Mouse (Mus musculus) midbrain, embryonic 10.5 days (tissue): ENCODE measurements around the gene Vdac2. TPM values are rescaled to one million over a fixed set of nuclear protein-coding genes. Genes with fewer than 3 reads are reported as not detected.

ENCODE experiments used
- DNase-seq: peaks from one replicate; pipeline ENCODE4 v3.0.0-alpha.2; 2017; ENCODE audit warnings: low spot score
- H3K27ac ChIP-seq: fragments of 300-500 bp; sonication (generic); replicated peaks from 2 replicates; pipeline ENCODE4 v1.5.1; 2016; ENCODE audit warnings: mild to moderate bottlenecking
- H3K27me3 ChIP-seq: fragments of 300-500 bp; sonication (generic); 2 replicates; pipeline ENCODE4 v1.6.1; 2016; ENCODE audit warnings: low read depth, mild to moderate bottlenecking; ENCODE audit not compliant: poor library complexity, severe bottlenecking
- H3K36me3 ChIP-seq: fragments of 300-500 bp; sonication (generic); 2 replicates; pipeline ENCODE4 v1.6.1; 2016; ENCODE audit warnings: mild to moderate bottlenecking, moderate library complexity
- H3K4me1 ChIP-seq: fragments of 300-500 bp; sonication (generic); 2 replicates; pipeline ENCODE4 v1.6.1; 2016
- H3K4me3 ChIP-seq: fragments of 300-500 bp; sonication (generic); 2 replicates; pipeline ENCODE4 v1.5.1; 2016; ENCODE audit warnings: mild to moderate bottlenecking, moderate library complexity
- H3K9me3 ChIP-seq: fragments of 300-500 bp; sonication (generic); replicated peaks from 2 replicates; pipeline ENCODE4 v1.6.1; 2016; ENCODE audit warnings: mild to moderate bottlenecking
- WGBS: fragments of 180-500 bp; shearing (Covaris S2); methylation state at CpG from one replicate; pipeline ENCODE4 v1.1.7; 2016; 5-methylcytosine and 5-hydroxymethylcytosine counted together
- polyA plus RNA-seq: library from polyadenylated mRNA; unstranded; fragments of >200 nt; fragmentation: Nextera tagmentation; extraction: Ambion mirVana; gene quantifications from 2 replicates; pipeline ENCODE4 v1.2.1, GENCODE M21; 2016

The Vdac2 gene
- polyA plus RNA-seq, 1 experiment from 2014 or later = 301 TPM

- H3K27ac ChIP-seq = peak overlapping the region; percentile 69
- H3K4me3 ChIP-seq = no peak overlapping the region
- 75% methylated on average over 7 of the region's 7 CpGs for WGBS
- H3K36me3 ChIP-seq = no peaks in the 10 kb centered on the region
- no peaks in the 10 kb centered on the region for H3K27me3 ChIP-seq
- no peak for DNase-seq
- peaks cover 5% of the 10 kb centered on the region; the same call in 1 of the 2 replicates for H3K4me1 ChIP-seq
- no peaks in the 10 kb centered on the region for H3K9me3 ChIP-seq
These were observed 2.2 kb upstream of the Vdac2 start for GRCm38 (mm10) chr14:21822795-21823374.

- DNase-seq = no peak
- 83% methylated on average over 7 of the region's 7 CpGs for WGBS
- Histone ChIP-seq H3K27ac (no peak overlapping the region), H3K4me3 (no peak overlapping the region), H3K36me3 (no peaks in the 10 kb centered on the region), H3K27me3 (no peaks in the 10 kb centered on the region), H3K4me1 (peaks cover 5% of the 10 kb centered on the region; the same call in 1 of the 2 replicates), H3K9me3 (no peaks in the 10 kb centered on the region)
These were observed 1.1 kb upstream of the Vdac2 start for GRCm38 (mm10) chr14:21823897-21824296.

GRCm38 (mm10) chr14:21825786-21826491 lies 901 bp downstream of the Vdac2 start:
- 86% methylated on average over 9 of the region's 9 CpGs for WGBS
- H3K4me1 ChIP-seq = peaks cover 12% of the 10 kb centered on the region
- DNase-seq = no peak

GRCm38 (mm10) chr14:21830876-21831767 lies 6.1 kb downstream of the Vdac2 start:
- peaks cover 28% of the 10 kb centered on the region for H3K4me1 ChIP-seq
- WGBS = under 1% methylated on average over 73 of the region's 73 CpGs
- no peaks in the 10 kb centered on the region for H3K27me3 ChIP-seq
- peak; percentile 97 for DNase-seq
- no peaks in the 10 kb centered on the region for H3K9me3 ChIP-seq
- peaks cover 31% of the 10 kb centered on the region for H3K36me3 ChIP-seq
- peak overlapping the region; percentile 96 for H3K4me3 ChIP-seq
- peak overlapping the region; percentile 100 for H3K27ac ChIP-seq

More at GRCm38 (mm10) chr14:21825786-21826491, 901 bp downstream of the Vdac2 start:
- H3K9me3 ChIP-seq = no peaks in the 10 kb centered on the region
- H3K27me3 ChIP-seq = no peaks in the 10 kb centered on the region
- no peak overlapping the region for H3K27ac ChIP-seq
- H3K36me3 ChIP-seq = no peaks in the 10 kb centered on the region
- no peak overlapping the region for H3K4me3 ChIP-seq

DNA sequence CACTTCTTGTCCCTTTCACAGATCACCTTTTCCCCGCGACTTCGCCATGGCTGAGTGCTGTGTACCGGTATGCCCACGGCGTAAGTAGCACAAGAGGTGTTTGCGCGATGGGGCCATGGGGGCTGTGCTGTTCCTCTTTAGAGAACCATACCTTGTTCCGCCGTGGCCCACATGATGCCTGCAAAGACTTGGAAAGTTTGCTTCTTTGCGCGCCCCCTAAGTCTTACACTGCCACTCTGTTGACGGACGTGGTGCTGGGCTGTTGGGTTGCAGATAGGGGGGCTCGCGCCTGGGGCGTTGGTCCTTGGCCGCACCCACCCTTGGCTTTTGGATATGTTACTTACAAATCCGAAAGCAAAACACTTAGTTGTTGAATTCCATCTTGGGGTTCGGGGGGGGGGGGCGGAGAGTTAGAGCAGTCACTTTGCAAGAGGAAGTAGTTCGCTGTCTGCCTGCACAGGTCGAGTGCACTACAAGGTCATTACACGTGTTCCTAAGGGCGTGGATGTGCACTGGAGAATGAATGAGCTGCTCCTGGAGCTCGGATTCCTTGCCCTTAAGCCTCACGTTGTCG lies 6.9 kb downstream of the Vdac2 start:
- Histone ChIP-seq H3K27me3 (no peaks in the 10 kb centered on the region), H3K36me3 (peaks cover 38% of the 10 kb centered on the region), H3K4me3 (peak overlapping the region; percentile 96), H3K9me3 (no peaks in the 10 kb centered on the region), H3K4me1 (peaks cover 28% of the 10 kb centered on the region), H3K27ac (peak overlapping the region; percentile 100)
- no peak for DNase-seq
- WGBS = under 1% methylated on average over 28 of the region's 28 CpGs

GRCm38 (mm10) chr14:21838336-21839017 lies 13.4 kb downstream of the Vdac2 start:
- no peak overlapping the region for H3K27ac ChIP-seq
- peaks cover 98% of the 10 kb centered on the region for H3K36me3 ChIP-seq
- H3K9me3 ChIP-seq = no peaks in the 10 kb centered on the region
- peaks cover 6% of the 10 kb centered on the region for H3K4me1 ChIP-seq
- no peak overlapping the region for H3K4me3 ChIP-seq
- no peak for DNase-seq
- WGBS = 94% methylated on average over 8 of the region's 8 CpGs
- H3K27me3 ChIP-seq = no peaks in the 10 kb centered on the region

- no peaks in the 10 kb centered on the region for H3K27me3 ChIP-seq
- DNase-seq = no peak
- H3K4me1 ChIP-seq = peaks cover 7% of the 10 kb centered on the region
- H3K36me3 ChIP-seq = peaks cover 100% of the 10 kb centered on the region
- no peak overlapping the region for H3K4me3 ChIP-seq
- no peaks in the 10 kb centered on the region for H3K9me3 ChIP-seq
- no peak overlapping the region for H3K27ac ChIP-seq
- 96% methylated on average over 5 of the region's 5 CpGs for WGBS
These were observed 17.0 kb downstream of the Vdac2 start for GRCm38 (mm10) chr14:21841819-21842592.

GRCm38 (mm10) chr14:21843263-21843662 lies 18.2 kb downstream of the Vdac2 start:
- peaks cover 19% of the 10 kb centered on the region for H3K4me1 ChIP-seq
- no peaks in the 10 kb centered on the region for H3K27me3 ChIP-seq
- WGBS = 86% methylated on average over 6 of the region's 6 CpGs
- DNase-seq = no peak
- peaks cover 90% of the 10 kb centered on the region for H3K36me3 ChIP-seq
- H3K4me3 ChIP-seq = no peak overlapping the region
- no peaks in the 10 kb centered on the region for H3K9me3 ChIP-seq
- H3K27ac ChIP-seq = no peak overlapping the region

DNA sequence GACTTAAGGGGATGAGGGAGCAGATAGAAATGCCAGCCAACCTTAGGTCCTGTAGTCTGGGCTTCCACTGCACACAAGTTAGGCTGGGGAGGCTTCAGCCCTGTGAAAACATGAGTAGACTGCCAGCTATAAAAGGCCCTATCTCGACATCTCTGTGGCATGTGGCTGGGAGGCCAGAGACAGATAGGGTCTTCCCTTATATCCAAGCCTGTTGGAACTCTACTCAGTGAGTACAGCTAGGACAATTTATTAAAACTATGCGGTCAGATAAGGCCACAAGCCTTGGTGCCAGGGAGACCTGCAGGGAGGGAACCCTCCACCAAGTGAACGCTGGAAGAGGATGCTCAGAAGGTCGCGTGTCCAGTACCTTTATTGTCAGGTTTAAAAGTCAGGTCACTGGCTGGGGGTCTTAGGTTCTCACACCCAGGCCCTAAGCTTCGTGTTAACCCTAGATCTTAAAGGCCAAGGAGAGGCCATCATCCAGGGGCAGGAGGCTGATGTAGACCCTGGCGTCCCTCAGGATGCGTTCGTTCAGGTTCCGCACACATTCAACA lies 21.9 kb downstream of the Vdac2 start:
- peaks cover 26% of the 10 kb centered on the region for H3K4me1 ChIP-seq
- peak overlapping the region; percentile 89 for H3K27ac ChIP-seq
- DNase-seq = no peak
- WGBS = 17% methylated on average over 10 of the region's 10 CpGs
- H3K9me3 ChIP-seq = no peaks in the 10 kb centered on the region
- H3K36me3 ChIP-seq = peaks cover 53% of the 10 kb centered on the region
- no peaks in the 10 kb centered on the region for H3K27me3 ChIP-seq
- H3K4me3 ChIP-seq = peak overlapping the region; percentile 77

- H3K4me1 ChIP-seq = peaks cover 26% of the 10 kb centered on the region
- under 1% methylated on average over 50 of the region's 50 CpGs for WGBS
- H3K27me3 ChIP-seq = no peaks in the 10 kb centered on the region
- peak; percentile 79 for DNase-seq
- peak overlapping the region; percentile 77 for H3K4me3 ChIP-seq
- H3K27ac ChIP-seq = peak overlapping the region; percentile 89
- peaks cover 46% of the 10 kb centered on the region for H3K36me3 ChIP-seq
- no peaks in the 10 kb centered on the region for H3K9me3 ChIP-seq
These were observed 22.5 kb downstream of the Vdac2 start for GRCm38 (mm10) chr14:21847381-21848165.
